Mouse (Mus musculus) cerebellum, adult 9-10 months (tissue): ENCODE data around the gene Lbhd1.
"Not testable (repeated sequence)": the region's sequence is repeated elsewhere in the genome, so short reads cannot be mapped to it uniquely, and the experiment has no call there.

Experiments
- DNase-seq: peaks from one replicate; pipeline ENCODE4 v3.0.0; 2022

The Lbhd1 gene

GRCm38 (mm10) chr19:8883616-8884015 lies at the start of gene Lbhd1, which contains the start of gene Gm49403:
Lbhd1 (plus strand) TSS chr19:8883732.
Gm49403 (plus strand) TSS chr19:8883930.
- DNase-seq, result no peak

- not testable (repeated sequence) for DNase-seq
Measured at GRCm38 (mm10) chr19:8836327-8836726, 47.2 kb upstream of the Lbhd1 start.

- peak; percentile 91 for DNase-seq
Measured at GRCm38 (mm10) chr19:8837251-8837791, 46.2 kb upstream of the Lbhd1 start, which contains the start of gene Bscl2. Bscl2 (plus strand) TSS chr19:8837467.

GRCm38 (mm10) chr19:8838041-8838730 lies 45.3 kb upstream of the Lbhd1 start:
- peak; percentile 76 for DNase-seq

- peak; percentile 94 for DNase-seq
Measured at GRCm38 (mm10) chr19:8839103-8839907, 44.2 kb upstream of the Lbhd1 start, which contains the start of gene Gng3. Gng3 (minus strand) TSS chr19:8839194.

- DNase-seq, result peak; percentile 87
Measured at GRCm38 (mm10) chr19:8839908-8840791, 43.4 kb upstream of the Lbhd1 start.

- DNase-seq, result peak; percentile 66
Measured at GRCm38 (mm10) chr19:8841012-8841411, 42.5 kb upstream of the Lbhd1 start.

- DNase-seq, result no peak
Measured at GRCm38 (mm10) chr19:8842961-8843360, 40.6 kb upstream of the Lbhd1 start.

GRCm38 (mm10) chr19:8844371-8845129 lies 39.0 kb upstream of the Lbhd1 start:
- peak; percentile 85 for DNase-seq

- no peak for DNase-seq
Measured at GRCm38 (mm10) chr19:8848356-8848755, 35.2 kb upstream of the Lbhd1 start.

GRCm38 (mm10) chr19:8850402-8850901 lies 33.1 kb upstream of the Lbhd1 start, which contains the start of gene Lrrn4cl:
Lrrn4cl (plus strand) TSS chr19:8850768.
- peak; percentile 19 for DNase-seq

GRCm38 (mm10) chr19:8851639-8852038 lies 31.9 kb upstream of the Lbhd1 start:
- DNase-seq, result peak; percentile 10

- DNase-seq, result no peak
Measured at GRCm38 (mm10) chr19:8852236-8852928, 31.1 kb upstream of the Lbhd1 start.

- no peak for DNase-seq
Measured at GRCm38 (mm10) chr19:8853117-8853516, 30.4 kb upstream of the Lbhd1 start.

GRCm38 (mm10) chr19:8857689-8858088 lies 25.8 kb upstream of the Lbhd1 start:
- DNase-seq, result peak; percentile 27

- no peak for DNase-seq
Measured at GRCm38 (mm10) chr19:8859018-8859417, 24.5 kb upstream of the Lbhd1 start.

- DNase-seq, result no peak
Measured at GRCm38 (mm10) chr19:8864265-8864664, 19.3 kb upstream of the Lbhd1 start.

- DNase-seq, result not testable (repeated sequence)
Measured at GRCm38 (mm10) chr19:8870381-8870780, 13.2 kb upstream of the Lbhd1 start.

- DNase-seq, result no peak
Measured at GRCm38 (mm10) chr19:8870838-8871237, 12.7 kb upstream of the Lbhd1 start.

GRCm38 (mm10) chr19:8871267-8872186 lies 12.0 kb upstream of the Lbhd1 start, which contains the start of gene Ubxn1:
Ubxn1 (plus strand) TSS chr19:8871496.
- DNase-seq, result peak; percentile 98
